Mouse (Mus musculus) cerebellum, adult 9-10 months (tissue): ENCODE results near the gene Dnase1l3.
A peak's percentile ranks its signal among the peaks of the same experiment; 100 is the strongest.

Experiments used
- DNase-seq: peaks from one replicate; pipeline ENCODE4 v3.0.0; 2022

Dnase1l3 gene

DNA sequence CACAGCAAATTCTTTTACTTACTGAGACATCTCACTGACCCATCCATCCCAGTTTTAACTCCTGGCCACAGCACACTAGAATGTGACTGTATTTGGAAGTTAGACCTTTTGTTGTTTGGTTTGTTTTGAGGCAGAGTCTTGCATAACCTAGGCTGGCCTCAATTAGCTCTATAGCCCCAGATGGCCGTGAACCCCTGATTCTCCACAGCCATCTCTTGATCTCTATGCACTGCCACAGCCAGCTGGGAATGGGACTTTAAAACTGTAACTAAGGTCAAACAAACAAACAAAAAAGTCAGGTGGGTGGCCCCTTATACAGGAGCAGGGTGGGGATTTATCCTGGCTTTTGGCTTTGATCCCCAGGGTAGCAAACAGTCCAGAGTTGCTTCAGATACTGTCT is 19.7 kb downstream of the Dnase1l3 start:
- no peak for DNase-seq

- DNase-seq, result no peak
Observed at GRCm38 (mm10) chr14:7971889-7972493, 22.4 kb downstream of the Dnase1l3 start.

GRCm38 (mm10) chr14:7964219-7964889 is 30.0 kb downstream of the Dnase1l3 start:
- peak; percentile 86 for DNase-seq

GRCm38 (mm10) chr14:7963160-7963559 is 31.2 kb downstream of the Dnase1l3 start:
- DNase-seq, result no peak

GRCm38 (mm10) chr14:7962626-7963025 is 31.7 kb downstream of the Dnase1l3 start:
- no peak for DNase-seq

- DNase-seq, result no peak
Observed at GRCm38 (mm10) chr14:7961714-7962113, 32.7 kb downstream of the Dnase1l3 start.

DNA sequence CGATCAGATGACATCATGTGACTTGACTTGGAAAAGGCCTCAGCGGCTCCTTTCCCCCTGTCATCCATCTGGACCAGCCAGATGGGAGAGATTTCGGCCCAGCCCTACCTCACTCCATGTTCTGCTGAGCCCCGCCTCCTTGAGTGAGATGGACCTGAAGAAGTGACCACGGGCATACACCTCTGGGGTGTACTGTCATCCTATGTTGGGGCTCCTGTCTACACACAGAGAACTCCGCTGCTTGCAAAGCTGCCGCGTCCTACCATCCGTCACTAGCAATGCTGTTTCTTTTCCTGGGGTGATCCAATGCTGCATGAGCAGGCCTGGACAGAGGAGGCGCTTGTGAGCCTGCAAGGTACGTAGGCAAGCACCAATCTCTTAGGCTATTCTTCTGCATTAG is 33.8 kb downstream of the Dnase1l3 start:
- DNase-seq, result peak; percentile 57

GRCm38 (mm10) chr14:7957049-7957448 is 37.3 kb downstream of the Dnase1l3 start, which contains the start of gene Gm45521:
TSS of gene Gm45521 (plus strand) at chr14:7957288.
- DNase-seq, result no peak

- no peak for DNase-seq
Observed at GRCm38 (mm10) chr14:7956427-7956826, 37.9 kb downstream of the Dnase1l3 start.

- no peak for DNase-seq
Observed at GRCm38 (mm10) chr14:7954071-7954471, 40.3 kb downstream of the Dnase1l3 start.

DNA sequence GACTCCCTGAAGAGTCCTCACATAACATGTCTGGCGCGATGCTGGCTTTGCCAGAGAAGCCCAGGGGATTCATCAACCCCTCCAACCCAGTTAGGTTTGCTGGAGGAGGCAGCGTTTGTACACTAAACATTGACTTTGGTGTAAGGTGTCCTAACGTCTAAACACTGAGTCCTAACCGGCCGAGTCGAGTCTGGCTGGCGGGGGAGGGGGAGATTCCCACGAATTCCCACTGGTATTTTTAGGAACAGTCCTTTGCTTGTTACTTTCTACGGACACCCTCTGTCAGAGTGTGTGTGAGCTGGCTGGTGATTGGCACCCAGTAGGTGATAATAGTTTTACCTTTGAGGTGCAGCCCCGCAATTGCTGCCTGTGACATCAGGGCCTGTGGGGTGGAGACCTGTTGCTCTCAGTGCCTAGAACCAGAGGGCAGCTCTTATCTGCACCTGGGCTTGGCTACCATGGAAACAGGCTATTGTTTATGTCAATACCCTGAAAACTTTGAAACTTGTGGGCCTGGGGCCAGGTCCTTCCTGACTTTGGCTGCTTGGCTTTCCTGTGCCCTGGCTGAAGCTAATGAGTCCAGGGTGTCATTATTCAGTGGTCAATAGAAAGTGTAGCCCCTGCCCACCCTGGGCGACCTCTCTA is 41.6 kb downstream of the Dnase1l3 start:
- no peak for DNase-seq

DNA sequence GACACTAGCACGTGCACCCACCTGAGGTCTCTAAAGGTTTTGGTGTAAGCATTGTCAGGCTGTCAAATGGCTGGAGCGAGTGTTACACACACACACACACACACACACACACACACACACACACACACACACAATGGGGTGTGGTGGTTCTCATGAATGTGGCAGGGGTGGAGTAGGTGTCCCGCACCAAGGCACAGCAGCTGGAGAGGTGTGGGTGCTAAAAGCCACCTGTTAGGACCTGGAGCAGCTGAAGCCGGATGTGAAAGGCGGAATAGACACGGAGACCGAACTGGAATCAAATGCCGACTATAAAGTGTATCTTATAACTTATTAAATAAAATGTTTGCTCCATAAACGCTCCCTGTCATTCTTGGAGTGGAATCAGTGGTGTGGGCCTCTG is 43.1 kb downstream of the Dnase1l3 start:
- no peak for DNase-seq

DNA sequence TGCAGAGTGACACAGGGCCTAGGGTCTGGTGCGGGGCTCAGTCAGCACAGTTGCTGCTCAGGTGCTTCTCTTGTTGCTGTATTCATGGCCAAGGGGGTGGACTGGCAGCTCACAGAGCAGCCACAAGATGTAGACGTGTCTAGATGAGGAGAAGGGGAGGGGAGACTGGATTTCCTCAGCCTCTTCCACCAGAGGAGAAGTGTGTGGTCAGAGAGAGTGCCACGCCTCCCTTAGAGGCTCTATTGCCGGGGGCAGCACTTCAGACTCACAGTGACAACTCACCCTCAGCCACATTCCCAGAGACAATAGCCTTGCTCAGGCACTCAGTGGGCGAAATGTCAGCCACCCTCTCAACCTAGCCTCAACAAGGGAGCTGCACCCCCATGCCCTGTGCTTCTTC is 49.1 kb downstream of the Dnase1l3 start:
- no peak for DNase-seq

DNA sequence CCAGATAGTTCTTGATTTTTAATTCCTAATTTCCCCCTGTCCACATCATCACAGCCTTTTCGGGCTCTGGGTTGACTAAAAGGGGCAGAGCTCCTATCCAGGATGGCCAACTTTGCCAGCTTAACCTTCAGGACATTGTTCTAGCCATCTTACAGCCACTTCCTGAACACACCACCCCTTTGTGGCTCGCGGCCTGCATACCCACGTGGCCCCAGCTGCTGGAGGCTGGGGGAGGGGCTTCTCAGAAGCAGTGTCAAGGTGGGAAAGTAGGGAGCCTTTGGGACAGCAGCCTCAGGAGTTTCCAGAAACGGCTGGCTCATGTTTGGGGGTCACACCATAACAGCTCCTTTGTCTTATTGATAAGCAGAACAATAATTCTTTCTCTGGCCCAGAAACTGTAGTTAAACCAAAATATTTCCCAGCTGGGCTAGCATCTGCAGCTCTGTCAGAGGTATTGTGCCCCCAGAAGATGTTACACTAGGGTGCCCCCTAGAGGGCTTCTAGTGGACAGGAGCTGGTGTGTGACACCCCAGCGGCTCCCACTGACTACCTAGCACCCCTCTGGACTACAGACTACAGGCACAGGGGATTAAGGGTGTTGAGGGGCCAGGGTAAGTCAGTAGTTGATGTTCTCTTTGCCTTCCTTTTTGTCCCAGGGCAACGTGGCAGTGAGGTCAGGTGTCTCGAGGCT is 49.9 kb downstream of the Dnase1l3 start:
- DNase-seq, result no peak

DNA sequence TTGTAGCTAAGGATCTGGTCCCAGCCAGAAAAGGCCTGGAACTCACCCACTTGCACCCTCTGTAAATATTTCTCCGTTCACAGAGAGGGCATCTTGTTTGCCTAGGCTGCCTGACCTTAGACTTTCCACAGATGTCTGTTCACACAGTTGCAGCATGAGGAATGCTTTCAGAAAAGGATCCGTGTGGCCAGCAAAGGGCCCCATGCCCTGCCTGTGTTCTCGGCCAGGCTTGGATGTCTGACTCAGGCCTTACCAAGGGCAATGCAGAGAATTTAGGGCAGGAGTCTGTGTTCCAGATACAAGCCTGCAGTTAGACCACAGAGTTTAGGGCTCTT is 50.6 kb downstream of the Dnase1l3 start:
- DNase-seq, result no peak

GRCm38 (mm10) chr14:7943101-7943800 is 51.1 kb downstream of the Dnase1l3 start:
- no peak for DNase-seq

DNA sequence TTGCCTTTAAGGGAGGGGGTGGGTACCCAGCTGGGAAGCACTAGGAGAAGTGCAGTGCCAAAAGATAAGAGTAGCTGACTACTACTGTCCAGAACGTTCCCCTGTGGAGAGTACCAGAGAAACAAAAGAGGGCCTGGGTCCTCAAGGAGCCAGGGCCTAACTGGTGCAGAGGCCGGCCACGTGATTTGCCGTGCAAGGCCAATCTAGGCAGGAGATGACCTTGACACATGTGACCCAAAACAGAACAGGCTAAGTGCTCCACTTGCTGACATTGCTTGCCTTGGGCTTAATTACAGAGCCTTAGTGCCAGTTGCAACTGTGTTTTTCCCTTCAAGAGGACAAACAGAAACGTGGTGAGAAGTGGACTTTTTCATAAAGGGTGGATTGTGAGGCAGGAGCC is 53.0 kb downstream of the Dnase1l3 start:
- DNase-seq, result no peak

DNA sequence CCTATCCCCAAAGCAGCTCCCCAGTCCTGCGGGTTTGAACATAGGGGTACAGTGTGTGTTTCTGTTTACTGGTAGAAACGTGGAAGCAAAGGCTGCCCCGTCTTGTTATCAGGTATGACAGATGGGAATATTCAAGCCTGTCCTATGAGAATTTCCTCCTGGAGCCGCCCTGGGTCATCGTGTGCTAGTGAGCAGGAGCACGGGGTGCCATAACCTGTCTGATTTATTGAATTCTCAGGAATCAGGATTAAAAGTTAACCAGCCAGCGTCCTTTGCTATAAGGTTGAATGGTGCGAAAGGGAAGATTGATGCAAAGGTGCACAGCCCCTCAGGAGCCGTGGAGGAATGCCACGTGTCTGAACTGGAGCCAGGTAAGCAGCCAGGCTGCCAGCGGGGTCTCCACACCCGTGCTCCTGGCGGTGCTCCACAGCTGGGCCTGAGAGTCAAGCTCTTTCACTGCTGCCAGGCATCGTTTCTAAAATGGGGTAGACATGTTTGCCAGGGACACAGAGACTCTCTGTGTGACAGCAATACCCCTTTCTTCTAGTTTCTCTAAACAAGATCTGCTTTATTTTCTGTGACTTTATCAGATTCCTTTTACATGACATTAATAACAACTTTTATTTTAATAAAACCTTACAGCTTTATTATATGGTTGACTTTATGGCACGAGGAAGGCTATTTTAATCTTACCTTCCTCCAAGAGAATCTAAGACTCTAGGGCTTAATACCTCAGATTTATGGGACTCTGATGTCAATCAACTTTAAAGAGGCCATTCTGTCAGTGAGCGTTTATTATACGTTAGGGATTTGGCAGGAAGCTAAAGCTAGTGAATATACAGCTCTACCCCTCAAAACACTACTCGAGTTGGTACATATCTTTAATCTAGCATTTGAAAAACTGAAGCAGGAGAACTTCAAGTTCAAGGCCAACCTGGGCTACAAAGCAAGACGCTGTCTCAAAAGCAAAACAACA is 55.3 kb downstream of the Dnase1l3 start:
- DNase-seq, result no peak

DNA sequence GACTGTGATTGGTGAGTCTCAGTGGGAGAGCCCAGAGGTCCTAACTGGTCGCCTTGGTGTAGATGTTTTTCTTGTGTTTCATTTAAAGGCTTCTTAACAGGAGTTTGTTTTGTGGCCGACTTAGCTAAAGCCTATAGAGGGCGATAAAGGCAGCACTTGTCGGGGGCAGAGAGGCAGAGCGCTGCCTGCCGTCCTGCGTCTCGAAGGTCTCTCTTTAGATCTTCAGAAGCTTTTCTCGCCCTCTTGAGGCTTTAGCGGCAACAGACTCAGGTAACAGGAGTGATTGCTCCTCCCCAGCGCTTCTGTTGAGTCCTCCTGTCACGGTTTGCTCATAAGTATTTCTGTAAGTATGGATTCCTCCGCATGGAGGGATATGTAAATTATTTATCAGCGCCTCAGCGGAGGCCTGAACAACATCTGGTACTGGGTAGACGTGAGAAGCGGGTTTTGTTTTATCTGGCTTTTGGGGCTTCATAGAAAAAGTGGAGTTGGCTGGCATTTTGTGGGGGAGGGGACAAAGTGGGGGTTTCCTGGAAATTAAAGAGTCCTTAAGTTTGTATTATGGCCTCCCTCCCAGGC is 57.2 kb downstream of the Dnase1l3 start:
- DNase-seq, result no peak

- DNase-seq, result no peak
Observed at GRCm38 (mm10) chr14:7934166-7934565, 60.2 kb downstream of the Dnase1l3 start.

DNA sequence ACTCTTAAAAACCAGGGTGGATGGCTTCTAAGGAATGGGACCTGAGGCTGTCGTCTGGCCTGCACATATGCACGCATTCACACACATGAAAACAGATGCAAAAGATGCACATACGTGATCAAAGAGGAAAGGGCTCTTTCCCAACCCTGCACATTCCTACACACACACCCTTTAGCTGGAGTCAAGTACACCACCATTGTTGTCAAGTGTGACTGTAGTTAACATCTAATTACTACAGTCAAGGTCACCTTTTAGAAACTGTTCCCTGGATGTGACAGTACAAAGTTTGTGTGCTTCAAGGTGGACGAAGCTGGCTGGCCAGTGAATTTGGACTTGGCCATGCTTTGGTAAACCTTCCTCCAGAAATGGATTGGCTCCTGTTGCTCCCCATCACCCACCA is 62.2 kb downstream of the Dnase1l3 start:
- DNase-seq, result no peak

DNA sequence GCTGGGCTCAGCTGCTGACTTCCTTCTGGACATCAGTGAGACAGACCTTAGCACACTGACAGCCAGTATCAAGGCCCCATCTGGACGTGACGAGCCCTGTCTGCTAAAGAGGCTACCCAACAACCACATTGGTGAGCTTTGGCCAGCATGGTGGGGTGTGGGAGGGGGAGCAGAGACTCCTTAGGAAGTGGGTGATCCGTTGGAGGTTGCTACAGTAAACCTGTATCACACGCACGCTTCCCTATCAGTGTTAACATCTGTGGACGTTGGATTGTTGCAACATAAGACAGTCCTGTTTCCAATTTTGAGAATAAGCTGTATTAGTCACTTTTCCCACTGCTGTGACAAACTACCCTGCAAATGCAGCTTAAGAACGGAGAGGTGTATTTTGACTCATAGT is 65.3 kb downstream of the Dnase1l3 start:
- DNase-seq, result no peak
